Mouse (Mus musculus) CD4-positive, CD25-positive, alpha-beta regulatory T cell, adult 4 months (primary cell): ENCODE measurements at regions not wholly inside any gene's neighbourhood (a gene's known extent, or its start where the extent isn't known, plus 50 kb on each side); places are given as distances from the start of the nearest gene placed in this dataset.
A peak's percentile ranks its signal among the peaks of the same experiment; 100 is the strongest.

ENCODE experiments used
- ATAC-seq: one replicate; pipeline ENCODE4 v1.8.0; 2017

DNA sequence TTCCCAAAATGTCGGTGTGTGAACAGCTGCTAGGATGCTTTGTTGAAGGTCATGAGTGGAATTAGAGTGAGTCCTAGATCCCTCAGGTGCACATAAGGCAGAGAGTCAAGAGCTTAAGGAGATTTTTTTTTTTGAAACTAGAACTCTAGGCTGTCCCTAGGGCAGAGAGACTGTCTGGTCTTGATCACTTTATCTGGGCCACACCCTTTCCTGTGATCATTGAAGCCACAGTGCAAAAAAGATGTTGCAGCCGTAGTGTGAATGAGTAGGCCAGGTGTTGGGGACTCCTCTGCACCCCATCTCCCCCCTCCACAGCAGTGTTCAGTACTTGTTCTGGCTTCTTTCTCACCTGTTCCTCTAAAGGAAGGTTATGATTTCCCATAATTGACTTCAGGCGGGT is 153.9 kb downstream of the Katnal1 start:
- peak; percentile 64 for ATAC-seq

DNA sequence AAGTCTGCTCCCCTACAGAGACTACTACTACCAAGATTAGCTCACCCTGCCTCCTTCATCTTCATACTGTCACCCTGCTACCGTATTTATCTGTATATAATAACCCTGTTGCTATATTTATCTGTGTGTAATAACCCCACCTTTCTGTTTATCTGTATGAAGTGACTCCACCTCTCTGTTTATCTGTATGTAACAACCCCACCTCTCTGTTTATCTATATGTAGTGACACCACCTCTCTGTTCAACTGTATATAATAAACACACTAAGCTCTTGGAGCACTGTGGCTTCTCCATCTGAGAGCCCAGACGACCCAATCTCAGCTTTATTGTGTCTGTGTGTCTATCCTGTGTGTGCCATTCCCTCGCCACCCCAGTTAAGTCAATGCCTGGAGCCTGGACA is 154.7 kb downstream of the Katnal1 start:
- no peak for ATAC-seq

DNA sequence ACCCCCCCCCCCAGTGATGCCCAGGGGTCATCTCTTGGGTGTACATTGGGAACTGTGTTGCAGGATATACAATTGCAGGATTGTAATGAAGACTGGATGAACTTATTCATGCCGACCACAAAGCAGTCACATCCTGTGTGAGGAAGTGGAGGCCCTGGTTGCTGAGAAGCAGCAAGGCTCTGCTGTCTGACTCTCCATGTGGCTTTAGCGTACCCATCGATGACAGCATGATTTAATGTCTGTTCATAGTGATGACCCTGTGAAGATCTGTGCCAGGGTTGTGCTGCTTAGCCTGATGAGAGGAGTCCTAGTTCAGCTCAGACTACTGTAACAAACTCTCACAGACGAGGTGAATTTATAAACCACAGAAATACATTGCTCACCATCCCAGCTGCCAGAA is 159.7 kb downstream of the Katnal1 start:
- peak; percentile 95 for ATAC-seq

DNA sequence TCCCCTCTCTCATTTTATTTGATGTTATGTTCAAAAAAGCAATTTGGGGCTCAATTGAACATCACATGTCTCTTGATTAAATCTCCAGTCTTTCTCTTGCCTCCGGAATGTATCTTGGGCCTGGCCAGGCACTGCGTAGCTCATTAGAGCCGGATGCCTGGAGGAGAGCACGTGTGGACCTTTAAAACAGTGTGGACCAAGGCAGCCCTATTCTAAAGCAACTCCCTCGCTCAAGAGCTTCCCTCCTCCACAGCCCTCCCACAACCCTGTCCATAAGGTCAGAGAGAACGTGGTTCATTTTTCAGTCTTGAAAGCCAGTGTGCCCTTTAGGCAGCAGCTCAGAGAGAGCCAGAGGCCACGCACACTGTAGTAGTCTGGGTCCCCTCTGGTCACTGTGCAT is 160.8 kb downstream of the Katnal1 start:
- no peak for ATAC-seq

DNA sequence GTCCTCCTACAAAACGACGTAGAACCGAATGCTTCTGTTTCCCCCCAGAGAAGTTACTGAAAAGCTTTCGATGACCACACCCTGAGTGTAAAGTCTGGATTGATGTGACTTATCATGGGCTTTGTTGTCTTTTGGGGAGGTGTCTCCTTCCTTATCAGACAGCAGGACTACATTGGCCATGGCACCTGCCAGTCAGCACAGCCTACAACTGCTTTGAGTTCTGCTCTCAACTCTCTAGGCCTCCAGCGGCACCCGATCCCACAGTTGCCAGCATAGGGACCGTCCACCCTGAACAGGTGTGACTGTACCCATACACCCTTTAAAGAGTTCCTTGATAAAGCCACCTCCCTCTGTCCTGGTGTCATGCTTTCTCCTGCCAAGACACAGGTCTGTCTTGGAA is 163.1 kb downstream of the Katnal1 start:
- ATAC-seq: no peak

DNA sequence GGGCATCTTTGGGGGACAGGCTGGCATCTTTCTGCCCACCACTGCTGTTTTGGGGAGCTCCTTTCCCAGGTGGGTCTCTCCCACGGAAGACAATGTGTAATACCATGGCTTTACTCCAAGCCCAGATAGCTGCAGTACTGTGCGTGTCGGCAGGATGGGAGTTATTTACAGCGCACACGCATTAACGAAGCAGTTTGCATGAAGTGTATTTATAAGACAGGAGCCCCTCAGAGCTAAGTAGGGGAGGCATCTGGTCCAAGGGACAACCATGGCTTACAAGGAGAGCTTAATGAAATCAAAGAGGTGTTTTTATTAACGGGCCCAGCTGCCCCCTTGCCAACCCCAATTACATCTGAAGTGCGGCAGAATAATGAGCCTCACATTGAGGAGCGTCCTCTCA is 169.0 kb downstream of the Katnal1 start:
- no peak for ATAC-seq

DNA sequence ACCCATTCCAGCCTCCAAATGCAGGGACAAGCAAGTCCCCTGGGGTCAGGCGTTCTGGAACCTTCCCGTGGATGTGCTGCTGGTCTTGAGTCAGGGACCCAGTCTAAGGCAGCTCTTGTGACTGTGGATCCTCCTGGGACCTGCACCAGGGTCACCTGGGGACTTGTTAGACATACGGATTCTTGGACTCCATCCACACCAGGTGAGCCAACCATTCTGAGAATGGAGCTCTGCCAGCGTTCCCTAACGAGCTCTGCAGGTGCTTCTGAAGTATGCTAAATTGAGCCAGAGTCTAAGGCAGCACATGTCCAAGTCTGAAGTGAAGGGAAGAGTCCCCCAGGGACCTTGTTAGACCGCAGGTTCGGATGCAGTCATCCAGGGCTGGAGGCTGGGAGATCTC is 170.3 kb downstream of the Katnal1 start:
- no peak for ATAC-seq

DNA sequence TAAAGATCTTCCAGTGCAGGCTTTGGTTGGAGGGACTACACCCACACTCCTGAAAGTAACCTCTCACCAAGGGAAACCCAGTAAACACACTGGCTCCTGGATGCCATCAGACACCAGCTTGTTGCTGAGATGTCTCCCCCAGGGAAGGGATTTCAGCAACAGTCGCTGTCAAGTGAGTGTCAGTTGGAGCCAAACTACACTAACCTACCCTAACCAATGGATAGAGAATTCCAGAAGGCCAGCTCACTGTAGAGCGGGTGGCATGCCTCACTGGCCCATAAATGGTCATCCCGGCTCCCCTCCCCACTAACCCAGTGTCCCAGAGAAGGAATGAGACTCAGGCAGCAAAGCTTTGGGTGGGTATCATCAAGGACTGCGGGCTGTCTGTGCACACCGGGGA is 171.4 kb downstream of the Katnal1 start:
- no peak for ATAC-seq

DNA sequence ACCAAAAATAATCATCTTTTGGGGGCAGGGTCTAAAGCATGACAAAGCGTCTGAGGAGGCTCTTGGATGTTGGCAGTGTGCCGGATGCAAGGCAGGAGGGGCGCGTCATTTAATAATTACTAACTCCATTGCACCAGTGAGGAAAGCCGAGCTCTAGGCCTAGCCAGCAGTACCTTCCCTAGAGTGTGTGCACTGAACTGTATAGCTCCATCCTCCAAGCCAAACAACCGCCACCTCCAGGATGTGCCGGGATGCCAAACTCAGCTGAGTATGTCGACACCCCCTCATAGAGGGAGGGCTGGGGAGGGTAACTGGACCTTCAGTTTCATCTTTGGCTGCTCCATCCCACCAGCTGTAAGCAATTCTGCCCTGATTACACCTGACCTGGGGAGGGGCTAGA is 171.9 kb downstream of the Katnal1 start:
- no peak for ATAC-seq

DNA sequence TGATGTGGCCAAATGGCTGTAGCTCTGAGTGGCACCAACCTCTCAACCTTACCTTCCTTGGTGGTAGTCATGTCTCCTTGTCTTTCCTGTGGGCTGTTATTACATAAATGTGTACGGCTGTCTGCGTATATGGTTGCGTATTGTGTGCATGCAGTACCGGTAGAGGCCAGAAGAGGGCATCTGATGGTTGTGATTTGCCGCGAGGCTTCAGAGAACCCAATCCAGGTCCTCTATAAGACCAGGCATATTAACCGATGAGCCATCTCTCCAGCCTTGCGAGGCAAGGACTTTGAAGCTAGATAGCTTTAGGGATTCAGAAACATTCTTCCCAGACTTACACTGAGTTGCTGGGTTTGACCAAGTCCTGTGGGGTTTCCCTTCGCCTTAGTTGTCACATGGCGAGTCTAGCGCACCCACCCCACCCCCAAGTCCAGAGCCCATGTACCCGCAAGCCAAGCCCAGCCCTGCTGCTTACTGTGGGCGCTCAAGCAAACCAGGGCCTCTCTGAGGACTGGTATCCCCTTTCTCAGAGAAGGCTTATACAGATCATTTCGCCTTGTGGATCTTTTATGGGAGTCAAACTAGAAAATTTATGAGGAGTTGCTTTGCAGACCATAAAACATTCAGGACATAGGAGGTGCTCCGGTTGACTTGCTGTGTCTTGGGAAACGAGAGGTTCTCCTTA is 172.7 kb downstream of the Katnal1 start:
- ATAC-seq: no peak

DNA sequence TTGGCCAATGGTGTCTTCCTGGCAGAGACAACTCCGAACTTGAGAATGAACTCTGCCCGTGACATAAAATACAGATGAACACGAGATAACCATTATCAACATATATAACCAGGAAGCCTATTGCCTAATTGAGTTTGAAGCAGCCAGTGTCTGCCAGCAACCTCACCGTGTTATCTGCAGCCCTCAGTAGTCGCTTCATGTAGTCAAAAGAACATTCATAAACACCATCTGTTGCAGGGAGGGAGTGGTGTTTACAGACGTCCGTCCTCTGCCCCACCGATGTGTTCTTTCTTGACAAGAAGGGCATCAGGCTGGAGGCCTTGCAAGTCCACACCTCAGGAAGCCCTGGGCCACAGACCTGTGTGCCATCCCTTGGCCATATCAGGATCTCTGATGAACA is 173.3 kb downstream of the Katnal1 start:
- ATAC-seq: no peak

DNA sequence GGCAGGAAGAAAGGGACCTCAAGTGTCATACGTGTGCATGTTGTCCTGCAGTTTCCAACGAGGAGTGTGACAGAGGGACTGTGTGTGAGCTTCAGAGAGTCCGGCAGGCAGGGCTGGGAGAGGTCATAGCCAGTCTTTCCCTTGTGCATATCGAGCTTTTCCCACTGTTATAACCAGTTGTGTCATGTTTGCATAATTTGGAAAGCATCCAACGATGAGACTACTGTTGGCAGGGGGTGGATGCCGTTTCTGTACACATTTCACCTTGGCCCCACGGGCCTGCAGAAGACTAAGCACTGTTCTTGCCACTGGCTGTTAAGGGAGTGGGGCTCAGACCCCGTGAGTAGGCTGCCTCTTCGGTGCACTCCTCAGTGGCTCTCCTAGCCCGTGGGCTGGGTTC is 174.2 kb downstream of the Katnal1 start:
- no peak for ATAC-seq

DNA sequence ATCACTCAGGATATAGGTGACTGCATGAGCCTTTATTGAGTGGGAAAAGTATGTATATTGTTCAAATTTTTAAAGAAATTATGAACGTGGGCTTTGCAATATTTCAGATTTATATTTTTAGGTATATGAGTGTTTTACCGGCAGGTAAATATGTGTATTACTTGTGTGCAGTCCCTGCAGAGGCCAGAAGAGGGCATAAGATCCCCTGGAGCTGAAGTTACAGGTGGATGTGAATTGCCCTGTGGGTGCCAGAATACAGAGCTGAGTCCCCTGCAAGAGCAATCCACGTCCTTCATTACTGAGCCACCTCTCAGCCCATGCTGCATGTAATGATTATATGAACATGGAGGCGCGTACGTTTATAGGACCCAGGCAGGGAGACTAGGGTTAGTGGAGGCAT is 174.8 kb downstream of the Katnal1 start:
- ATAC-seq: no peak

DNA sequence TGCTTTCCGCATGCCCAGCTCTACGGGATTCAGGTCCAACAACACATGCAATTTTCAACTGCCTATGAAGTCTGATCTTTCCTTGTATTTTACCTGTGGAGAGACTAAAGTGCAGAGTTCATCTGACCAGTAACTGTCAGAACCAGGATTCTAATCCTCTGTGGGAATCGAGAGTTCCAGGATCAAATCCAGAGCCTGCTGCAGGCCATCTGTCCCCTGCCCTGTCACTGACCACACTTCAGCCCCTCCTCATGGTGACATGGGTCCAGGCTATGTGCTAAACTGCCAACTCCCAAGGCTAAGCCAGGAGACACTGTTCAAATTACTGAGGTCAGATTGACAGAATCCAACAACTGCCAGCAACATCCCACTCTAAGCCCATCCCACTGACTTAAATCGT is 175.7 kb downstream of the Katnal1 start:
- no peak for ATAC-seq

DNA sequence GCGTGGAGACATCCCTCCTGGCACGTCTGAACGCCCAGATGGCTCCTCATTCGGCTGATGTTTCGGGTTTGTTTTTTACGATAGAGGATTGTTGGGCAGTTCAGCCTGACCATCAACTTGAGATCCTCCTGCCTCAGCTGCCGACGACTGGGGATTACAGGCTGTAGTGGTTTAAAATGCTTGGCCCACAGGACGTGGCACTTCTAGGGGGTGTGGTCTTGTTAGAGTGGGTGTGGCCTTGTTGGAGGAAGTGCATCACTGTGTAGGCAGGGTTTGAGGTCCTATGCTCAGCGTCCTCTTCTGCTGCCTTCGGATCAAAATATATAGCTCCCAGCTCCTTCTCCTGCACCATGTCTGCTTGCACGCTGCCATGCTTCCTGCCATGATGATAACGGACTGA is 177.1 kb downstream of the Katnal1 start:
- ATAC-seq: no peak

DNA sequence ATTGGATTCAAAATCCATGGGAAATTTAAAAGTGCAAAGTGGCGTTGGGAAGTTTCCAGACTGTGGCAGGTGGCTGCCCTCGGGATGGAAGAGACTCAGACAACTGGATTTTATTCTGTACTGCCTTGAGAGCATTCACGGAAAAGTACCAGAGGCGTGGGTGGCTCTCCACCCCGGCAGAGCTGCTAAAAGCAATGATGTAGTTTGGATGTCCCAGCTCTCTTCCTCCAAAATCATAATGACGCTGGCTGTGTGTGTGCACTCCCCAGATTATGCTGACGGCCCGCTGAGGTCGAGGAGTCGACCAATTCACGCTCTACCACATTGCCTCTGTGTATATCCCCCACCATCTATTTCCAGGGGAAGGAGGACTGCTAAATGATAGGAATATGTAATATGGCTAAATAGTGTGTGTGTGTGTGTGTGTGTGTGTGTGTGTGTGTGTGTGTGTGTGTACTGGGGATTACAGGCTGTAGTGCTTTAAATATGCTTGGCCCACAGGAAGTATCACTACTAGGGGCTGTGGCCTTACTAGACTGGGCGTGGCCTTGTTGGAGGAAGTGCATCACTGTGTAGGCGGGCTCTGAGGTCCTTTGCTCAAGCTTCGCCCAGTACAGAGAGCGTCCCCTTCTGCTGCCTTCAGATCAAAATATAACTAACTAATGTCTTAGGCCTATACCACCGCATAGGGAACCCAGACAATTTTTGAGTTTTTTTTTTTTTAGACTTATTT is 179.0 kb downstream of the Katnal1 start:
- ATAC-seq: peak; percentile 35

DNA sequence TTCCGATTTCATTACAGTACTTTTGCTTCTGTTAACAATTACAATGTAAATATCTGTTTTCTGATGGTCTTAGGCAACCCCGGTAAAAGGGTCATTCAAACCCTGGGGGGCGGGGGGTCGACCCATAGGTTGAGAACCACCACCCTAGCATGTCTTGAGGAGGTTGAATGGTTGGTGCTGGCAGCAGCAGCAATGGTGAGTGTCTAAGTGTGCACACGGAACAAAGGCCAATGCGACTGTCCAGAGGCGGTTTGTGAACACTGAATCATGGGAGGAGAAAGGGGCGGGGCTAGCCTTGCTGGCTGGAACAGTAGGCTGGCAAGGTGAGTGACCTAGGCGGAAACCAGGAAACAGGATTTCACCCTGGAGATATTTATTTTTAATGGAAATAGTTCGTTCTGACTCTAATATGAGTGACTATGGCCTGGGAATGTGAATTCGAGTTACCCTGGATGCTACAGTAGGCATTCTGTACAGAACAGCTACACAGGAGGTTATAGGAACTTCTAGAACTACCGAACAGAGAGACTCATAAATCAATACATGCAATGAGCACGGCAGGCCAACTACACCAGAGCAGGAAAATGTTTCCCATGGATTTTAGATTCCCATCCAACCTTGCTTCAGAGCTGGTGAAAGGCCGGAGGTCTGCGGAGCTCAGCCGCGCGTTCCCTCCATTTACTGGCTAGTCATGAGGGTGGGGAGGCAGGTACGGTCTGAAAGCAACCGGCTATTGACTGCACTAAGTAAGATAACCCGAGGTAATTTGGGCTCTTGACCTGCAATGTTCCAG is 181.0 kb downstream of the Katnal1 start:
- no peak for ATAC-seq

DNA sequence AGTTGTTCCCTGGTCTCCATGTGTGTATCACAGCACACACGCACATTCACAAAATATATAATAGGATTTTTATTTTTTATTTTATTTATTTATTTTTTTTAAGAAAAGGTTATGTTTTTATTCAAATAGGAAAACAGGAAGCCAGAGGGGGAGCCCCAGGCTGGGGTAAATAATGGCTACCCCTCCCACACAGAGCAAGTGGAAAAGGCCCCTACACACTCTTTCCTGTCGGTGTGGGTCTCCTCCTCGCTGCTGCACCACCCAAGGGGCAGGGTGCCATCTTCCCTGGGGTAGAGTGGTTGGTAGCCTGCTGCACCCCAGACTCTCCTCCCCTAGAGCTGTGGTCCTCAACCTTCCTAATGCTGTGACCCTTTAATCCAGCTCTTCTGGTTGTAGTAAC is 181.6 kb downstream of the Katnal1 start:
- ATAC-seq: peak; percentile 73

DNA sequence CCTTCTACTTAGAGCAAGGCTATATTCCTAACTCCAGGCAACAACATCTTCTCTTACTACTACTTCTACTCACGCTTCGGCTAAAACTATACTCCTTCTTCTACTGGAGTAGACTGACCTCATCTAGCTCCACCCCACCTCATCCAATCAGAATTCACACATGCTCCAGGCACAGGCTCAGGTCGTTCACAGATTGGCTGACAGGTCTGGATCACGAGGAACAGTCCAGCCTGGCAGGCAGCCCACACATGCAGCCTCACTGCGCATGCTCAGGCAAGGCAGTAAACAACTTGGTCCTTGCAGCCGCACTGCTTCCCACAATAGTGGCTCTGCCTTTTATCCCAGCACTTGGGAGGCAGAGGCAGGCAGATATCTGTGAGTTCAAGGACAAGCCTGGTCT is 182.4 kb downstream of the Katnal1 start:
- peak; percentile 60 for ATAC-seq

DNA sequence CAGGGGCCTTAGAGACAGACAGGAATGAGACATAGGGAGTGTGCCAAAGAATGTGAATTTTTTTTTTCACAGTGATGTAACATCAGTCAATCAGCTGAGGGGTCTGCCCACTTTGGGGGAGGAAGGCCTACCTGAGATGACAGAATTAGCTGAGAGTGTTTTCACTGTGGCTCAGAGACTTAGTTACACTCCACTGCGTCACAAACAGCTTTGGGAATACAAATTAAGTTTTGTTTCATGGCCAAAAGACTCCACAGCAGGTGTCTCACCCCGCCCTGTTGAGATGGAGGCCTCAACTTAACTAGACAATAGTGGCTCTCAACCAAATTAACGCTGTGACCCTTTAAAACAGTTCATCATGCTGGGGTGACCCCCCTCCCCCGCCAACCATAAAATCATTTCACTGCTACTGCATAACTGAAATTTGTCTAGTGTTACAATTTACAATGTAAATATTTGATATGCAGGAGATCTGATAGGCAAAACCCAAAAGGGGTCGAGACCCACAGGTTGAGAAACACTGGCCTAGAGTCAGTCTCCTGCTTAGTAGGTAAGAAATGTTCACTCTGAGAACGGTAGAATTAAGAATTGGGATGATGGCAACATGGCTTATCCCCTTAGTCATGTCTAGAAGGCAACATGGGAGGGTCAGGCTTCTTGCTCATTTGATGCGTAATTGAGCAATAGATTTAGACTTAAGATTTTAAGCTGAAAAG is 184.3 kb downstream of the Katnal1 start:
- no peak for ATAC-seq

DNA sequence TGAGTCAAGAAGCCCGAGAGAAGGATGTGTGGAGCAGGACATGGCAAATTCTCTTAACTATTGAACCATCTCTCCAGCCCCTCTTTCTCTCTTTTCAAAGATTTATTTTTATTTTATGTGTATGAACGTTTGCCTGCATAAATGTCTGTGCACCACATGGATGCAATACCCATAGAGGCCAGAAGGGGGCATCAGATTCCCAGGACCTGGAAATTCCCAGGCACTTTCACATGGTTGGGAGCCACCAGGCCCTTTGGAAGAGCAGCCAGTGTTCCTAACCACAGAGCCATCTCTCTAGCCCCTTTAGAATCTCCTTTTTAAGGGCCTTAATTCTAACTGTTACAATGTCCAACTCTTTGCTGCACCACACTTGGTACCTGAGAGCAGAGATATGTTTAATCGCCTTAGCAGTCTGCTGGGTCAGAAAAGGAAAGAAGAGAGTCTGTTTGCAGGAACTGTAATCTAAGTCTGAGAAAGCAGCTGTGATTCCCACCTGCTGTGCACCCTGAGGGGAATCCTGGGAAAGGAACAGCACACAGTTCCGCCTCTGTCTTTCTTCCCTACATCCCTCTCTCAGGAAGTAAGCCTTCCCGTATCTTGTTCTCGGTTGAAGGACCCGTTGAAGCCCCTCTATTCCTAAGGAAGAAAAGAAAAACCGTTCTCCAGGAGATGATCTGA is 186.8 kb downstream of the Katnal1 start:
- ATAC-seq: no peak

DNA sequence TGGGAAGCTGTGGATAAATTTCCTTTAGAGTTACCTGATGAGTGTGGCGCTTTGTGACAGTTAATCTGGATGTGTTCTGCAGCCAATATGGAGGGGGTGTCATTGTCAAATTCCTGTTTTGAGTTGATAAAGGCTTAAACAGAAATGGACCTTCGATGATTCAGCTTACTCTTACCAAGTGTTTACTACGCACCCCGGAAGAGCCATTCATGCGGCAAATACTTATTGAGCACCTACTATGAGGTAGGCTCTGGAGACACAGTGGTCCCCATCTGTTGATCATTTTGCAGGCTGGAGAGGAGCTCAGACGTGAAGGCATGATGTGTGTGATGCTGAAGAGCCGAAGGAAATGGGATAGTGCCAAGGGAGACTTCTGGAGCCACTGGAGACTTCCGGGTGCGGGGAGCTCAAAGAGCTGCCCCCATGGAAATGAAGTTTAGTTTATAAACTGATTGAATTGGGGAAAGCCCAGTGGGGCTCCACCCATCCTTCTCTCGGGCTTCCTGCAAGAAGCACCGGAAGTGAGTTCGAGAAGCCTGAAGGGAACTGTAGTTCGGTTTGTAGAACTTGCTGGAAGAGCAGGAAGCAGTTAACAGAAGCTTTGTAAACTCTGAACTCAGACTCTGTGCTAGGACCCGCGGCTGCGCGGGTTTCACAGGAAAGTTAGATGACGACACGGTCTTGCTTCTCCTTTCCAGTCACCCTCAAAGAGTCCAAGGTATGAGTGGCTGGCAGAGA is 187.7 kb downstream of the Katnal1 start:
- peak; percentile 53 for ATAC-seq
